Mouse (Mus musculus): ENCODE results near the gene Trpc5. TPM values are rescaled to one million over a fixed set of nuclear protein-coding genes. Genes with fewer than 3 reads are reported as not detected.

Gene Trpc5
- 10 to 100 TPM; 35.7 to 39.4 TPM for total RNA-seq (2021)
- long read RNA-seq, experiment 1, full-length matches to known transcripts = 1 of 1 reads
- long read RNA-seq, experiment 1, partial matches to known transcripts = 0 of 1 reads
- long read RNA-seq, experiment 1, other reads (novel, unspliced or antisense) = 0 of 1 reads
- long read RNA-seq, experiment 2, full-length matches to known transcripts = 1 of 3 reads
- long read RNA-seq, experiment 2, partial matches to known transcripts = 1 of 3 reads
- long read RNA-seq, experiment 2, other reads (novel, unspliced or antisense) = 1 of 3 reads

DNA sequence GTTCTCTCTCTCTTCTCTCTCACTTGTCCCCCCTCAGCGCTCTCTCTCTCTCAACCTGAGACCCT is at the start of gene Trpc5:
Gene Trpc5, minus strand, starts transcription at position 39 of the 65 bp plus-strand sequence.
- DNase-seq (ENCODE audit: low spot score in 2 of 2) = no peak

DNA sequence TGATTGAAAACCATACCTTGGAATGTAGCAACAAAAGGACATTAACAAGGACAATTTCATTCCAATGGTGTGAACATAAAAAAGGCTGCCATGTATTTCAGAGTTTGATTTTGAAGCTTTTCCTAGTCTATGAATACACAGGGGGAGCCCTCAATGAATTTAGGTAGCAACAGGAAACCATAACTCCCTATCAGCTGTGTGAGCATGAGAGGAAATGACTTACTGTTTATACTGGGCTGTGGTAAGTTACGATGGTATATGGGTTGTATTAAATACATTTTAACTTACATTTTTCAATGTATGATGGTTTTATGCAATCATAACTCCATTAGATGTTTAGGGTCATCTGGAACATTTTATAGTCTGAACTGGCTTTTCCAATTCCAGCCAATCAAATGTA is 28.4 kb upstream of the Trpc5 start:
- DNase-seq (ENCODE audit: low spot score in 2 of 2) = no peak

DNA sequence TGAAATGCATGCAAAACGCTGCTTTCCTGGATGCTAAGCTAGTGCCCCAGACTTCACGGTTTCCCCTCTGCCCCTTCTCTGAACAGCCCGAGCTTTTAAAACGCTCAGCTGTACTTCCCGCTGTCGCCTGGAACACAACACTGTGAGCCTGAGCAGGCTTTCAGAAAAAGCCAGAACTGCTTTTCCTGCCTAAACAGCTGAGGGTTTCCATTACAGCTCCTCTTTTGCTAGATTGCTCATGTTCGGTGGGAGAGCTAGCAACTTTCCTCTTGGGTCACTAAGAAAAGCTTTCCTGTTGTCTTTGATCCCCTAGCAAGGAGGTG is 1.8 kb upstream of the Trpc5 start:
- peak in 1 of 2 experiments; percentile 26 for DNase-seq (ENCODE audit: low spot score in 2 of 2)

DNA sequence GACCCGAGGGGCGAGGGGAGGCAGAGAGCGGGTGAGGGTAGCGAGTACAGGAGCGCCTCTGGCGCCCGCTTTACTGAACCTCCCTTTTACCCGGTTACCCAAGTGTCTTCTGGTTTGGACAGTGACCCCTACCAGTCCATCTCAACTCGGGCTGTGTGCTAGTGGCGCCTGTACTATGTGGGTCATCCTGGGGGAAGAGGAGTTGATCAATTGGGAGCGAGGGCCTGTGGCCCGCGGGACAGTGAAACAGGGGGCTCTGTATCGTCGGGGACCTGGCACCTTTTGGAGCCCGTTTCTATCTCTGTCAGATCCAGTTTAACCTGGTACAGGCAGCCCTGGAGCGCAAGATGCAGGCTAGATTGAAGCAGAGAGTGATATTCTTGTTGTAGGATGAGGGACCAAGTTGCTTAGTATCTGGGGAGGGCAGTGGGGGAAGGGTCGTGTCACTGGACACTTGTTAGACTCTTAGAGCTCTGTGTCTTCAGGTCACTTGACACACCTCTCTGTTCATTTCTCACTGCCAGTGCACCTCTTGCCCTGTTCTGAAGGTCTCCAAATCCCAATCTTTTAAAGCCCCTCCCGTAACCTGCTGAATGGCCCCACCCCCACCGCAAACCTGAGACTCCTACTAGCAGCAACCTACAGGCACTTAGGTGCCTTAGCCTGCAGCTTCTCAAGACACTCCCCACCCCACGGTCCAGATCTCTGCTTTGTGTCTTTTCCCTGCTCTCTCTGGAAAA is 1.3 kb upstream of the Trpc5 start:
- peak in 1 of 2 experiments; percentile 27 for DNase-seq (ENCODE audit: low spot score in 2 of 2)

DNA sequence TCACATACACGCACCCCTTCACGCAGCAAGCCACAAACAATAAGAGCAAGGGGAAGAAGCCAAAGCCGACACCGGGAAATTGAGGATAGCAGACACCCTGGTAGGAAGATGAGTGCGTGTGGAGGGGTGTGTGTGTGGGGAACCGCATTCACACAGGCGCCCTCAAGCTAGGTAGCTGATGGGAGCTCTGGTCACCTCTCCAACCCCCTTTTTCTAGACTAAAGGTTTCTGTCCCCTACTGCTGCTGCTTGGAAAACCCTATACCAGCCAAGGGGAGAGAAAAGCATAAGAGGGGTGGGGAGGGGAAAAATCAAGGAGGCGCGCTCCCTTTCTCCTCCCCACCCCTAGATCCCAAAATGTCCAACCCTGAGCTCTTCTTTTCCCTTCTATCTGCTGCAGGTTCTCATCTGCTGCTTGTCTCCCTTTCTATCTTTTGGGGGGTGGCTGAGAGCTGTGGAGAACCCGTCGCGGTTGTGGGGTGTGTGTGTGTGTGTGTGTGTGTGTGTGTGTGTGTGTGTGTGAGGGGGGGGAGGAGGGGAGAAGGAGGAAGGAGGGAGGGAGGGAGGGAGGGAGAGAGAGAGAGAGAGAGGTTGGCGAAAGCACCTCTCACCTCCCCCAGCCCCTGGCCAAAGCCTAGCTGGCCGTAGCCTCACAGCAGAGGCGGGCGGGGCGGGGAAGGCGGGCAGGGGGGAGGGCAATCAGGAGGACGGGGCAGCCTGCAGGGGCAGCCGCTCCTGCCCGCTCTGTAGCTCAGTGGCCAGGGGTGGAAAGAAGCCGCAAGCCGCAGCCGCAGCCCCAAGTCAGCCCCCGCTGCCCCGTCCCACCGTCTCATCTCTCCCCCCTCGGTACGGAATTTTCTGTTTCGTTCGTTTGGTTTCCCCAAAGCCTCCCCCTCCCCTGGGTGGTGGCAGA is 483 bp upstream of the Trpc5 start, which contains the start of gene Rtl4:
Gene Rtl4, plus strand, starts transcription at position 701 of the 912 bp plus-strand sequence.
- DNase-seq (ENCODE audit: low spot score in 2 of 2) = peak in 1 of 2 experiments; percentile 6

DNA sequence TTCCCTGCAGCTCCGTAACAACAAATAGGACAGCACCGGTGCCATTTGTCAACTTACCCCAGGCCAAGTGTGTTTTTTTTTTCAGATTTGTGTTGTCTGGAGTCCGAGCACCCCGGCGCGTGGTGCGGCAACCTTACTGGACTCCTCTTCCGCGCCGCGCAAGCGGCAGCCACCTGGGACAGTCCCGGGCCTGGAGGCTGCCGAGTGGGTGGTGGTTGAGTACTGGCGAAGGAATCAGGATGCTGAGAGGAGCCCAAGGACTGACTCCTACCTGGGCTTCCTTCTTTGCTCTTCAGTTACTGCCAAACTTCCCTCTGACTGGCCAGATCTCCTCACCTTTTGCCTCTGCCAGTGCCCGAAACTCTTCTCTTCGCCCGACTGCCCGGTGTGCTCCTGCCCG is 238 bp downstream of the Trpc5 start:
- peak in 1 of 2 experiments; percentile 4 for DNase-seq (ENCODE audit: low spot score in 2 of 2)

DNA sequence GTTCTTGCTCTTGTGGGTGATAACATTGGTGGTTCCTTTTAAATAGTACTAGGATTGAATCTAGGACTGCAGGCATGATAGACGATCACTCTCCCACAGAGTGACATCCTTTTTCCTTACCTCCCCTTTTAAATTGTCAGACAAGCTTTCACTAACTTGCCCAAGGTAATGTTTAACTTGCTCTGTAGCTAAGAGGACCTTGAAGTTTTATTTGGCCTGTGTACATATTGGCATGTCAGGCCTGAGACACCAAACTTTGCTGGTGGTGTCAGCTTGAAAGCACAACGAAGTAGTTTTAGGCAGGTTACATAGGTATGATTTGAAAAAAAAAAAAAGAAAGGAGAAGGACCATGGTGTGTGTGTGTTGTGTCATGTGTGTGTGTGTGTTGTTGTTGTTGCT is 35.8 kb downstream of the Trpc5 start:
- no peak for DNase-seq (ENCODE audit: low spot score in 2 of 2)

DNA sequence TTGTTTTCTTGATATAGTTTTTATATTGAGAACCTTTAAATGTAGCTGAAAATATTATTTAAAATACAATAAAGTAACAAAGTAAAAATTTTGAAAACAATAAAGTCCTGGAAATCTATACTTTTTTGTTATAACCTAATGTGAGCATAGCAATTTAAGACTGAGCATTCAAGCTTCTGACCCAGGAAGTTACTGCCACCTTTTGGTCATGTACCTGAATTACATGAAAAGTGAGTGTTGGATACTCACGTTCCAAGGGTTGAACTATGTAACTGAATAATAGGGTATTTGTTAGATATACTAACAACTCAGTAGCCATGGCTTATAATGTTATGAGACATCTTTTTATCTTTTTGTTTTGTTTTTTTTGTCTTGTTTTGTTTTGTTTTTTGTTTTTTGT is 42.6 kb downstream of the Trpc5 start:
- DNase-seq (ENCODE audit: low spot score in 2 of 2) = no peak

DNA sequence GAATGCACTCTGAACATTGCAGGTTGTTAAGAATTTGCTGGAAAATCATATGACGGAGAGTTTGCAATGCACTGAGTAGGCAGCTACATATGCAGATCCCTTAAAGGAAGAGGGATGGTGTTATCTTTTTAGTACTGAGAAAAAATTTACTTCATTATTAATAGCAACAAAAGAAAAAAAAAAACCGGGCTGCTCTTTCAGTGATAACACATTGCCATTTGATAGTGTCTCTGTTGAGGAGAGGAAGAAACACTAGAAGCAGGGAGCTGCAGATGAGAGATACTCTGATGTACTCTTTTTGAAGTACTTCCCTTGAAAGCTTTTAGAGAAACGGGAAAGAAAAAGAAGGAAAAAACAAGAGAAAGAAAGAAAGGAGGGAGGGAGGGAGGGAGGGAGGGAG is 43.2 kb downstream of the Trpc5 start:
- DNase-seq (ENCODE audit: low spot score in 2 of 2) = no peak

DNA sequence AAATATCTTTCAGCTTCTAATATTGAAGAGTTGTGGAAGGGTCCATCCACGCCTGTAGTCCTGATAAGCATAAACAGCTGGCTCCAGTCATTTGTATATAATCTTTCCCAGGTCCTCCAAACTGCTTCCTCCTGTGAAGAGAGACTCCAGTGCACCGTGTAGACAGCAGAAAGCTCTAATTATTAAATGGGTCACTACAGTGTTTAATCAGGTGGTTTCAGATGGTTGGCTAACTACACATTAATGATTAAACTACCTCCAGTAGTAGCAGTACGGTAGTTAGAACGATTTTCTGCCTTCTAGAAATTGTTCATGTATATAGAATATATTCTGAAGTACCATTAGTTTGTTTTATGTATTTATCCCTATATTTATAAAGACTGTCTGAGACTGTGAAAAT is 75.2 kb downstream of the Trpc5 start:
- DNase-seq (ENCODE audit: low spot score in 2 of 2) = no peak

DNA sequence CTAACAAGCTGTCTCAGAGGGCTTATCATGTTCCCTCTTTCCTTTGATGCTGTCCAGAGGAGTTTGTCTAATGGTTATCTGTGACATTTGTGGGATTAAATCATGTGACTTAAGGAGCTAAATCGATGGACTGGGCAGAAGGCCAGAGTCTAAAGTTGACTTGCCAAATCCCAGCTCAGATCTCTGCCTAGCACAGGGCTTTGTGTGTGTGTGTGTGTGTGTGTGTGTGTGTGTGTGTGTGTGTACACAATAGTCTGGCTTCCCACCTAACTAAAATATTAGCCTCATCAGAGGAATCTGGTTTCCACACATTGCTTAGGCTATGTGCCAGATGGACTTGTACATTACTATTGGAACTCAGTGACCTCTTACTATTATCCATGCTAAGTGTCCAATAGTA is 151.5 kb downstream of the Trpc5 start:
- DNase-seq (ENCODE audit: low spot score in 2 of 2) = no peak

DNA sequence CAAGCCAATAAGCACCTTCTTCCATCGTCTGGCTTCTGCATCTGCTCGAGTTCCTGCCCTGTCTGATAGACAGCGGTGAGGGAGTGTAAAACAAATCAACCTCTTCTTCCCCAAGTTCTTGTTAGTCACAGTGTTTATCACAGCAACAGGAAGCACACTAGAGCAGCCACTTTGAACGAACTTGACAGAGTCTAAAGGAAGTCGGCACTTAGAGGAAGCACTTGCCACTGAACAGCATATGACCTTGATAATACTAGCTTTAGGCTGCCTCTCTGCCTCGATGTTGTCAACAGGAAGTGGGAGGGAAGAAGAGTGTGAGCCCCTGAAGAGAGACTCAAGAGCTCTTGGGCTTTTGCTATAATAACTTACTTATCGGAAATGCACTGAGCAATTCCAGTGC is 161.9 kb downstream of the Trpc5 start:
- DNase-seq (ENCODE audit: low spot score in 2 of 2) = no peak

DNA sequence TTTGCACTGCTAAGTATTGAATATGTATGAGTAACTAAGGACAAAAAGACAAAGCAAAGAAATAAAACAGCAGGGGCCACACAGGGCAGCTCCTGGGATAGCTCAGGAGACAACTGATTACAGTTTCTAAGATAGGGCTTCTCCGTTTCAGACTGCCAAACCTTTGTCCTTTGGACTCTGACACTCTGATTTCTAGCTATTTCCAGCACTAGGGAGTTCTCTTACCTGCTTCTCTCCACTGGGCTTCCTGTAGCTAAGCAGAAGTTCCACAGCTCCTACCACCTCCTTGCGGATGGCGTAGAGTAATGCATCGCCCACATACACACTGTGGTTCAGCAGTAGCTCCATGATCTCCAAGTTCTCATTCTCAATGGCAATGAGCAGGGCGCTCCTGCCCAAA is 164.7 kb downstream of the Trpc5 start:
- DNase-seq (ENCODE audit: low spot score in 2 of 2) = no peak

DNA sequence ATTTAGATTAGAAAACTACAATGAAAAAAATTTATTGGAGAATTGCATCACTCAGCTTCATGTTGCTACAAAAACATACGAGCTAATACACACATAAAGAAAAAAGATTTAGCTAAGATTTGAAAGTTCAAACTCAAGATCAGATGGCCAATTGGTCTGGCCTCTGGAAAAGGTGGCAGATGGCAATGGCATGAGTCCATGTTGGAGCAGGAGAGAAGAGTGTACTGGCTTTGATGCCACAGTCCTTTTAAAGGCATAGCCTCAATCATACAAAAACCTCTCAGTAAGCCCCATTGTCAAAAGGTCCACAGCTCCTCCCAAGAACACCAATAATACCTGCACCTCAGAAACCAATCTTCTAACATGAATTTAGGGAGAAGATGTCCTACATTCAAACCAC is 196.6 kb downstream of the Trpc5 start:
- DNase-seq (ENCODE audit: low spot score in 2 of 2) = no peak

DNA sequence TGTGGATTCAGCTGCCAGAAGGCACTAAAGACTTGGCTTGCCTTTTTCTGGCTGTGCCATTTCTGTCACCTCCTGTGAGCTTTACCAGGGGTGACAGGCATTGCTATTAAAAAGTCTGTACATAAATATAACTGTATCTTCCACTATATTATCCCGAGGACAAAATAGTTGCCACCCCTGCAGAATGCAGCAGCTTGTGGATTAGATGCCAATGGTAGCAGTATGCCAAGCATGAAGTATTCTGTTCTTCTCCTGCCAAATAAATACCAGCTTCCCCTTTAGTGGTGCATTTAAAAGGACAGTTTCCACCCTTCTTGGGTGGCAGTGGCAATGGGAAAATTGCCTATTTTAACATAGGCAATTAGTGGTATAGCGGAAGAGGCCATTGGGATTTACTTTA is 223.6 kb downstream of the Trpc5 start:
- peak; percentile 9 to 12 for DNase-seq (ENCODE audit: low spot score in 2 of 2)

DNA sequence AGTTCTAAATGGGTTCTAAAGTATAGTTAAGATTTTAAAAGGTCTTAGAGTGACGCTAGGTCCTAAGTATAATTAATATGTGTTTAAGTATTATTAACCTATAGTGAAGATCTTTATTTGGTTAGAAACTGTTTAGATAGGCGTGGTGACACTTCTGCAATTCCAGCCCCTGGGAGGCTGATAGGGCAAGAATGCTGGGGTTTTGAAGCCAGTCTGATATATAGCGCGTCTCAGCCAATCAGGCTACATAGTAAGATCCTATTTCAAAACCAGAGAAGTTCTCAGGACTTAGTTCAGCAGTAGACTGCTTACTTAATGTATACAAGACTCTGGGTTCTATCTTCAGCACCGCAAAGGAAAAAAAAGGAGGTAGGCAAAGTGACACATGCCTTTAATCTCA is 231.7 kb downstream of the Trpc5 start, which contains the start of gene Trpc5os:
Gene Trpc5os, plus strand, starts transcription at position 301 of the 400 bp plus-strand sequence.
- DNase-seq (ENCODE audit: low spot score in 2 of 2) = no peak

DNA sequence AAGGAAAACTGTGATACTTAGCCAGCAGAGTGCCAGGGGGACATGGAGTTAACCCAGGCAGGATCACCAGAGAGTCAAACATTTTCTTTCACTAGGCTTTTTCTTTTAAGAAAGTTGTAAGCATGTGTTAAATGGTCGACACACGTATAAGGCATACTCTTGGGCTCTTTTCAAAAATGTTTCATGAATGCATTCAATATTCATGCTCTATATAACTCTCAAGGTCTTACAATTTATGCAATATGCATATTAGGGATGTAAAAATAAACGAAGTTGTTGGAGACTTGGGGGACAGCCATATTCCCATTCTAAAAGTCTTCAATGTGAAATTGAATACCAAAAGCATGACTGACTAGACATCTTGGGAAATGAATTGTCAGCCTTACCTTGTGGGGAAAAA is 264.1 kb downstream of the Trpc5 start:
- DNase-seq (ENCODE audit: low spot score in 2 of 2) = no peak

DNA sequence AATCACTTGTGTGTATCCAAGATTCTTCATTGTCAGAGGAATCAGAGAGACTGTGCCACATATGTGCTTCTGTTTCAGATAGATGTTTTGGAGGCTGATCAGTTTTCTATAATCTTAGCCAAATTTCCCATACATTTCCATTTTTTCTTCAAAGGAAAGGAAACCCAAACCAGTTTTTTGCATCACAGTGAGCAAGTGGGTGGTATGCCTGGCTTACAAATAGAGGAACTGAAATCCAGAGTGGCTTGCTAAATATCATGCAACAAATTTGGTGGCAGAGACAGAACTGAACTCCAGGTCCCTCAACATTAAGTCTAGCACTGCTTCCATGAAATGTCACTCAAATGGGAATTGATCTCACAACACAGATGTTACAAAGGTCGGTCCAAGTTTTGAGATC is 266.9 kb downstream of the Trpc5 start:
- no peak for DNase-seq (ENCODE audit: low spot score in 2 of 2)

DNA sequence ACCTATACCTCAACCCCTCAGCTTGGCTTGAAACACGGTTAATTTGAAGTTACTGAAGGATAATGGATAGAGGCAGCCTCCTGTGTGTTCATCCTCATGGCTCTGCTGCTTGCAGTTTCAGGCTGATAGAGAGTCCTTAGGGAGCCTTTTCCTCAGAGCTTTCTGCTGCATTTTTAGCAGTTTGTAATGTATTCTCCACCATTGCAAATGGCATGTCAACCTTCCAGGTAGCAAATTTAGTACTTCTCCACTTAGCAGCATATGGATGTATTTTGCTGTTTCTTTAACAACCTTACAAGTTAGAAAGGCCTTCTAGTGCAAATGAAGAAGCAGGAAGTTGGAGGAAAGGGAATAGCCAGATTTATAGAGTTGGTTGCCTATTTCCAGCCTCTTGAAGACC is 267.7 kb downstream of the Trpc5 start:
- no peak for DNase-seq (ENCODE audit: low spot score in 2 of 2)

DNA sequence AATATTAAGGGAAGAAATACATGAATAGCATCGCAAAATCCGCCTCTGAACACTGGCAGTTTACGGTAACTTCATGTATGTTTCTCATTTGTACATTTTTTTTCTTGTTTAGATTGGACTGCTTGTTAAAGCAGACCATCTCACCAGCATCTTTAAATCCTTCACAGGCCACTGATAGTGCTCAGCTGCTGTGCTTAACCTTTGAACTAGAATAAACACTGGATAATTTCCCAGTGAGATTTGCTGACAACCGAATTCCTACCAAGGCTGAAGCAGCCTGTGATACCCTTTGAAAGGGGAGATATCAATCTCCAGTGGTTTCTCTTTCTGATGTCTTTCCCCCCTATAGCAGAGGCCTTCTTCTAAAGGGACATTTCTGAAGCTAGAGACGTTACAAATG is 279.9 kb downstream of the Trpc5 start:
- DNase-seq (ENCODE audit: low spot score in 2 of 2) = no peak

DNA sequence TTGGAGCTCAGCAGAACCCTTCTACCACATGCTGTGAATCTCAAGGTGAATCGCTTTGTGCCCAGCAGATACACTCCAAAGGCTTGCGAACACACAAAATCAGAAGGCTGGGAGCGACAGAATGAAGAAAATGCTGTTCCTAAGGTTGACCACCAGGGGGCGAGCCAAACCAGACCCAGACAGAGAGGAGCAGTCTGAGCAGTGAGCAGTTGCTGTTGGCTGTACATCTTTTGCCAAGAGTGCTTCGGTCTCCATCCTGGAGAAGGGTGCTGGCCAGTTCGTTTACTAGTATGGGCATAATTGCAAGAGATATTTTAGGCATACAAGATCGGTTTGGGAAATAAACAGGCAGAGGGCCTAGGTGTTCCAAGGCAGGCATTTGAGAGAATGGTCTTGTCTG is 284.5 kb downstream of the Trpc5 start:
- DNase-seq (ENCODE audit: low spot score in 2 of 2) = peak; percentile 33 to 55

DNA sequence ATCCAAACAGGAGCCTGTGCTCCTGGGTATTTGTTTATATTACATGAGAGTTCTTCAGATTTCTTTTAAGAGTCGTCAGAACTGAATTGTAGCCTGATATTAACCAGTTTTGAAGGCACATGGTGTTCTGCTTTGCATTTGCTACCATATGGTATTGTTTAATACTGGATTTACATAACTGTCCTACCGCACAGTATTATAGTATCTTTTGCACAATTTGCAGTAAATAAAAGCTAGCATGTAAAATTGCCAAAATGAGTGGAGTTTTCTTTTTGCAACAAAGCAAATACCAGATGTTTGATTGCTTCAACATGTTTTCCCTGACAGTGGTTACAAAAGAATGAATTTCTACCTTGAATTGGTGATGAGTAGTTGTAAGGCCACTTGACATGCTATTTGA is 313.8 kb downstream of the Trpc5 start:
- no peak for DNase-seq (ENCODE audit: low spot score in 2 of 2)

DNA sequence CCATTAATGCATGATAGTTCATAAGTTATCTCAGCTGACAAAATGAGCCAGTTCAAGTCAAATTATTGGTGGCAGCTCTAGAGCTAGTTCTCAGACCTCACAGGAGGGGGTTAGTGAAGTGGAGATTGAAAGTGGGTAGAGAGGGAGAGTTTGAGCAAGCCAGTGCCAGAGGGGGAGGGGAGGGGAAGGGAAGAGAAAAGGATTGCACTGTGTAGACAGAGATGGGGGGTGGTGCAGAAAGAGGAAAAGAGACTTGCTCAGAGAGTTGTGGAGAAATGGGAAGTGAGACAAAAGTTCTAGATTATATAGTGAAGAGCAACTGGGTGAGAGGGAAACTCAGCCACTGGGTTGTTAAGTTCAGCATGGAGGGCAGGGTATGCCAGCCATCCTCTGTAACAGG is 349.6 kb downstream of the Trpc5 start:
- no peak for DNase-seq (ENCODE audit: low spot score in 2 of 2)
